Mouse (Mus musculus) A20 (cell line): ENCODE results near the gene Slc17a3.
A peak's percentile ranks its signal among the peaks of the same experiment; 100 is the strongest.

Experiments
- DNase-seq: peaks from one replicate; pipeline ENCODE4 v3.0.0-alpha.2; 2011; ENCODE audit warnings: low read depth, low spot score

Gene Slc17a3

GRCm38 (mm10) chr13:23839308-23839707, at the start of gene Slc17a3:
Gene Slc17a3, plus strand, starts transcription at chr13:23839434.
- no peak for DNase-seq

- DNase-seq: peak; percentile 65
Measured at GRCm38 (mm10) chr13:23792520-23792919, 46.7 kb upstream of the Slc17a3 start.

GRCm38 (mm10) chr13:23799405-23799804, 39.8 kb upstream of the Slc17a3 start:
- peak; percentile 70 for DNase-seq

GRCm38 (mm10) chr13:23804532-23804931, 34.7 kb upstream of the Slc17a3 start:
- no peak for DNase-seq

- no peak for DNase-seq
Measured at GRCm38 (mm10) chr13:23806422-23807052, 32.7 kb upstream of the Slc17a3 start, which contains the start of gene Slc17a2. Gene Slc17a2, plus strand, starts transcription at chr13:23806993.

- DNase-seq: peak; percentile 34
Measured at GRCm38 (mm10) chr13:23816148-23816547, 23.1 kb upstream of the Slc17a3 start.

GRCm38 (mm10) chr13:23820179-23820940, 18.9 kb upstream of the Slc17a3 start:
- DNase-seq: no peak

GRCm38 (mm10) chr13:23822213-23822612, 17.0 kb upstream of the Slc17a3 start:
- no peak for DNase-seq

GRCm38 (mm10) chr13:23826606-23827005, 12.6 kb upstream of the Slc17a3 start:
- DNase-seq: no peak

- DNase-seq: peak; percentile 54
Measured at GRCm38 (mm10) chr13:23833053-23833452, 6.2 kb upstream of the Slc17a3 start.

- no peak for DNase-seq
Measured at GRCm38 (mm10) chr13:23834836-23835235, 4.4 kb upstream of the Slc17a3 start.

GRCm38 (mm10) chr13:23836630-23837029, 2.6 kb upstream of the Slc17a3 start:
- no peak for DNase-seq

GRCm38 (mm10) chr13:23845851-23846250, 6.6 kb downstream of the Slc17a3 start:
- no peak for DNase-seq

- DNase-seq: no peak
Measured at GRCm38 (mm10) chr13:23849299-23849698, 10.1 kb downstream of the Slc17a3 start.

GRCm38 (mm10) chr13:23856401-23856800, 17.2 kb downstream of the Slc17a3 start:
- no peak for DNase-seq

- no peak for DNase-seq
Measured at GRCm38 (mm10) chr13:23861815-23862214, 22.6 kb downstream of the Slc17a3 start.

- DNase-seq: no peak
Measured at GRCm38 (mm10) chr13:23864711-23865110, 25.5 kb downstream of the Slc17a3 start.

GRCm38 (mm10) chr13:23866086-23866710, 27.0 kb downstream of the Slc17a3 start:
- no peak for DNase-seq

GRCm38 (mm10) chr13:23867000-23867399, 27.8 kb downstream of the Slc17a3 start:
- DNase-seq: no peak

- no peak for DNase-seq
Measured at GRCm38 (mm10) chr13:23867405-23867804, 28.2 kb downstream of the Slc17a3 start, which contains the start of gene Slc17a1. Gene Slc17a1, plus strand, starts transcription at chr13:23867750.

- DNase-seq: no peak
Measured at GRCm38 (mm10) chr13:23868790-23869533, 29.7 kb downstream of the Slc17a3 start.

- no peak for DNase-seq
Measured at GRCm38 (mm10) chr13:23869996-23870395, 30.8 kb downstream of the Slc17a3 start.
